Mouse (Mus musculus) hindbrain, embryonic 15.5 days (tissue): ENCODE measurements around the gene Tox4. TPM values are rescaled to one million over a fixed set of nuclear protein-coding genes. Genes with fewer than 3 reads are reported as not detected.
"Not testable (repeated sequence)": the region's sequence is repeated elsewhere in the genome, so short reads cannot be mapped to it uniquely, and the experiment has no call there.

Source experiments
- ATAC-seq: fragments of 200-750 bp; cut with Nextera tagmentation; 2 replicates; pipeline ENCODE4 v1.8.0; 2017; ENCODE audit warnings: low read depth, moderate number of reproducible peaks, moderate TSS enrichment; ENCODE audit not compliant: low FRiP score
- H3K27ac ChIP-seq: fragments of 300-500 bp; sonication (generic); replicated peaks from 2 replicates; pipeline ENCODE4 v1.5.1; 2015; ENCODE audit warnings: mild to moderate bottlenecking, inconsistent platforms
- H3K27me3 ChIP-seq: fragments of 300-500 bp; sonication (generic); 2 replicates; pipeline ENCODE4 v1.6.1; 2015; ENCODE audit warnings: control low read depth, inconsistent platforms
- H3K36me3 ChIP-seq: fragments of 300-500 bp; sonication (generic); 2 replicates; pipeline ENCODE4 v1.6.1; 2015; ENCODE audit warnings: control low read depth, inconsistent platforms
- H3K4me1 ChIP-seq: fragments of 300-500 bp; sonication (generic); replicated peaks from 2 replicates; pipeline ENCODE4 v1.6.1; 2015; ENCODE audit warnings: control low read depth, inconsistent platforms
- H3K4me2 ChIP-seq: fragments of 300-500 bp; sonication (generic); 2 replicates; pipeline ENCODE4 v1.6.1; 2015; ENCODE audit warnings: moderate library complexity, mild to moderate bottlenecking, inconsistent platforms
- H3K4me3 ChIP-seq: fragments of 300-500 bp; sonication (generic); 2 replicates; pipeline ENCODE4 v1.5.1; 2015; ENCODE audit warnings: mild to moderate bottlenecking, inconsistent platforms
- H3K9ac ChIP-seq: fragments of 300-500 bp; sonication (generic); 2 replicates; pipeline ENCODE4 v1.6.1; 2015; ENCODE audit warnings: inconsistent platforms
- H3K9me3 ChIP-seq: fragments of 300-500 bp; sonication (generic); 2 replicates; pipeline ENCODE4 v1.6.1; 2016; ENCODE audit warnings: control low read depth, inconsistent platforms
- WGBS: fragments of 180-500 bp; shearing (Covaris S2); methylation state at CpG from one replicate; pipeline ENCODE4 v1.1.7; 2015; 5-methylcytosine and 5-hydroxymethylcytosine counted together
- polyA plus RNA-seq: library from polyadenylated mRNA; unstranded; fragments of >200 nt; fragmentation: Nextera tagmentation; extraction: Ambion mirVana; gene quantifications from 2 replicates; pipeline ENCODE4 v1.2.1, GENCODE M21; 2015

The Tox4 gene
- polyA plus RNA-seq, 1 experiment from 2014 or later: 54.0 TPM

GRCm38 (mm10) chr14:52279747-52280120, 788 bp downstream of the Tox4 start:
- no peaks in the 10 kb centered on the region for H3K27me3 ChIP-seq
- H3K36me3 ChIP-seq: peaks cover 12% of the 10 kb centered on the region
- H3K9ac ChIP-seq: peak overlapping the region; percentile 82
- peak overlapping the region; percentile 80 for H3K4me3 ChIP-seq
- 1% methylated on average over 19 of the region's 21 CpGs for WGBS
- peak overlapping the region; percentile 63 for H3K4me2 ChIP-seq
- no peak; the same call in 1 of the 2 replicates for ATAC-seq
- H3K9me3 ChIP-seq: no peaks in the 10 kb centered on the region
- H3K4me1 ChIP-seq: peaks cover 23% of the 10 kb centered on the region
- peak overlapping the region; percentile 88 for H3K27ac ChIP-seq

GRCm38 (mm10) chr14:52283629-52284028, 4.7 kb downstream of the Tox4 start:
- no peaks in the 10 kb centered on the region for H3K27me3 ChIP-seq
- H3K9me3 ChIP-seq: no peaks in the 10 kb centered on the region
- no peak overlapping the region for H3K9ac ChIP-seq
- ATAC-seq: no peak
- no peak overlapping the region for H3K4me3 ChIP-seq
- no peak overlapping the region for H3K27ac ChIP-seq
- H3K4me1 ChIP-seq: peaks cover 15% of the 10 kb centered on the region
- WGBS: 98% methylated on average over 5 of the region's 5 CpGs
- no peak overlapping the region for H3K4me2 ChIP-seq
- peaks cover 31% of the 10 kb centered on the region for H3K36me3 ChIP-seq

- ATAC-seq: no peak
- no peak overlapping the region for H3K9ac ChIP-seq
Observed at GRCm38 (mm10) chr14:52284191-52284590, 5.2 kb downstream of the Tox4 start.

GRCm38 (mm10) chr14:52295558-52296264, 16.8 kb downstream of the Tox4 start:
- Histone ChIP-seq H3K4me1 (no peaks in the 10 kb centered on the region), H3K36me3 (peaks cover 82% of the 10 kb centered on the region), H3K4me3 (no peak overlapping the region), H3K9me3 (no peaks in the 10 kb centered on the region), H3K4me2 (no peak overlapping the region), H3K27ac (no peak overlapping the region), H3K27me3 (no peaks in the 10 kb centered on the region), H3K9ac (no peak overlapping the region)
- WGBS: 60% methylated on average over 6 of the region's 6 CpGs
- peak; percentile 57 for ATAC-seq

More at GRCm38 (mm10) chr14:52284191-52284590, 5.2 kb downstream of the Tox4 start:
- 92% methylated on average over 3 of the region's 3 CpGs for WGBS
- no peak overlapping the region for H3K4me2 ChIP-seq
- H3K27ac ChIP-seq: no peak overlapping the region
- no peaks in the 10 kb centered on the region for H3K27me3 ChIP-seq
- peaks cover 15% of the 10 kb centered on the region for H3K4me1 ChIP-seq
- no peaks in the 10 kb centered on the region for H3K9me3 ChIP-seq
- no peak overlapping the region for H3K4me3 ChIP-seq
- peaks cover 34% of the 10 kb centered on the region for H3K36me3 ChIP-seq

- peak overlapping the region; percentile 69 for H3K4me2 ChIP-seq
- H3K9ac ChIP-seq, ATAC-seq: not testable (repeated sequence)
Observed at GRCm38 (mm10) chr14:52303517-52303916, 24.6 kb downstream of the Tox4 start.

GRCm38 (mm10) chr14:52304644-52305271, 25.8 kb downstream of the Tox4 start, which contains the start of gene Mettl3:
Mettl3 (minus strand) TSS chr14:52305128.
- Histone ChIP-seq H3K27ac (peak within 1 kb of the TSS; percentile 94), H3K4me1 (peaks cover 15% of the 10 kb centered on the region), H3K27me3 (no peaks in the 10 kb centered on the region), H3K9me3 (no peaks in the 10 kb centered on the region), H3K4me3 (peak within 1 kb of the TSS; percentile 79), H3K4me2 (peak within 1 kb of the TSS; percentile 69), H3K9ac (peak within 1 kb of the TSS; percentile 71), H3K36me3 (peaks cover 11% of the 10 kb centered on the region)
- WGBS: under 1% methylated on average over 46 of the region's 46 CpGs
- peak; percentile 95 for ATAC-seq

More at GRCm38 (mm10) chr14:52303517-52303916, 24.6 kb downstream of the Tox4 start:
- 89% methylated on average over 3 of the region's 3 CpGs for WGBS
- Histone ChIP-seq H3K36me3 (peaks cover 18% of the 10 kb centered on the region), H3K4me3 (peak overlapping the region; percentile 79; the same call in 1 of the 2 replicates), H3K4me1 (peaks cover 13% of the 10 kb centered on the region)
- not testable (repeated sequence) for H3K9me3 ChIP-seq, H3K27me3 ChIP-seq, H3K27ac ChIP-seq

- 93% methylated on average over 2 of the region's 2 CpGs for WGBS
Observed at GRCm38 (mm10) chr14:52306100-52306499, 27.2 kb downstream of the Tox4 start.

GRCm38 (mm10) chr14:52310343-52310742, 31.4 kb downstream of the Tox4 start:
- not testable (repeated sequence) for ATAC-seq, H3K27me3 ChIP-seq, H3K9me3 ChIP-seq, H3K27ac ChIP-seq, H3K9ac ChIP-seq, H3K4me3 ChIP-seq, H3K4me2 ChIP-seq
- H3K36me3 ChIP-seq: peaks cover 40% of the 10 kb centered on the region
- WGBS: 93% methylated on average over 6 of the region's 6 CpGs
- H3K4me1 ChIP-seq: peaks cover 49% of the 10 kb centered on the region

More at GRCm38 (mm10) chr14:52306100-52306499, 27.2 kb downstream of the Tox4 start:
- H3K9me3 ChIP-seq: no peaks in the 10 kb centered on the region
- no peak overlapping the region for H3K4me2 ChIP-seq
- ATAC-seq: no peak
- no peak overlapping the region for H3K9ac ChIP-seq
- peaks cover 20% of the 10 kb centered on the region for H3K4me1 ChIP-seq
- H3K36me3 ChIP-seq: peaks cover 7% of the 10 kb centered on the region
- no peak overlapping the region for H3K4me3 ChIP-seq
- H3K27me3 ChIP-seq: no peaks in the 10 kb centered on the region
- 0 out of 2 replicates have a peak overlapping the region, but pooled peaks have one; percentile 55 for H3K27ac ChIP-seq

- Histone ChIP-seq H3K9me3 (no peaks in the 10 kb centered on the region), H3K9ac (no peak overlapping the region), H3K4me3 (no peak overlapping the region), H3K27me3 (no peaks in the 10 kb centered on the region), H3K4me2 (peak overlapping the region; percentile 65), H3K36me3 (peaks cover 40% of the 10 kb centered on the region), H3K4me1 (peaks cover 52% of the 10 kb centered on the region), H3K27ac (no peak overlapping the region)
- no peak for ATAC-seq
- WGBS: 94% methylated on average over 2 of the region's 2 CpGs
Observed at GRCm38 (mm10) chr14:52310906-52311305, 32.0 kb downstream of the Tox4 start.

GRCm38 (mm10) chr14:52313931-52314807, 35.2 kb downstream of the Tox4 start:
- H3K27me3 ChIP-seq: no peaks in the 10 kb centered on the region
- H3K9ac ChIP-seq: peak overlapping the region; percentile 77; the same call in 1 of the 2 replicates
- H3K9me3 ChIP-seq: no peaks in the 10 kb centered on the region
- H3K4me3 ChIP-seq: peak overlapping the region; percentile 63
- no peak for ATAC-seq
- H3K36me3 ChIP-seq: peaks cover 37% of the 10 kb centered on the region
- peak overlapping the region; percentile 65 for H3K4me2 ChIP-seq
- no peak overlapping the region for H3K27ac ChIP-seq
- H3K4me1 ChIP-seq: peaks cover 60% of the 10 kb centered on the region
- 83% methylated on average over 26 of the region's 26 CpGs for WGBS

GRCm38 (mm10) chr14:52314808-52315150, 35.8 kb downstream of the Tox4 start:
- no peak for ATAC-seq
- Histone ChIP-seq H3K4me2 (peak overlapping the region; percentile 65), H3K27me3 (no peaks in the 10 kb centered on the region), H3K9ac (peak overlapping the region; percentile 77; the same call in 1 of the 2 replicates), H3K27ac (no peak overlapping the region), H3K9me3 (no peaks in the 10 kb centered on the region), H3K4me1 (peaks cover 57% of the 10 kb centered on the region), H3K4me3 (peak overlapping the region; percentile 63), H3K36me3 (peaks cover 36% of the 10 kb centered on the region)
- WGBS: 42% methylated on average over 8 of the region's 8 CpGs
